Mouse (Mus musculus) C2C12 (cell line): ENCODE results near the gene Sav1. TPM values are rescaled to one million over a fixed set of nuclear protein-coding genes. Genes with fewer than 3 reads are reported as not detected.

Source experiments
- H3K27me3 ChIP-seq: one replicate; pipeline ENCODE4 v1.6.1; 2011; ENCODE audit not compliant: control insufficient read depth, insufficient read depth, insufficient read length
- H3K36me3 ChIP-seq: one replicate; pipeline ENCODE4 v1.6.1; 2011; ENCODE audit not compliant: control insufficient read depth, insufficient read depth
- H3K4me3 ChIP-seq: one replicate; pipeline ENCODE4 v1.5.1; 2011; ENCODE audit warnings: mild to moderate bottlenecking, control low read depth; ENCODE audit not compliant: poor library complexity, insufficient read depth, severe bottlenecking
- H3K79me2 ChIP-seq: one replicate; pipeline ENCODE4 v1.6.1; 2011; ENCODE audit not compliant: control insufficient read depth, insufficient read depth
- H3K79me3 ChIP-seq: one replicate; pipeline ENCODE4 v1.6.1; 2011; ENCODE audit warnings: low read depth, control low read depth
- H3ac ChIP-seq: one replicate; pipeline ENCODE3; 2011; ENCODE audit warnings: low read depth; ENCODE audit not compliant: control insufficient read depth, insufficient read length
- CEBPB ChIP-seq: IDR thresholded peaks from one replicate; pipeline ENCODE4 v1.6.1; 2011; ENCODE audit warnings: low read depth, mild to moderate bottlenecking, control low read depth, moderate library complexity
- CTCF ChIP-seq: IDR thresholded peaks from one replicate; pipeline ENCODE4 v1.5.1; 2011; ENCODE audit not compliant: control insufficient read depth, insufficient read depth, insufficient read length
- FOSL1 ChIP-seq: IDR thresholded peaks from one replicate; pipeline ENCODE4 v1.8.0; 2011; ENCODE audit warnings: mild to moderate bottlenecking, low read length; ENCODE audit not compliant: poor library complexity, insufficient read depth, severe bottlenecking
- MAX ChIP-seq: IDR thresholded peaks from one replicate; pipeline ENCODE4 v1.6.1; 2011; ENCODE audit warnings: mild to moderate bottlenecking, control low read depth
- MYOD1 ChIP-seq: IDR thresholded peaks from one replicate; pipeline ENCODE4 v1.6.1; 2011; ENCODE audit warnings: low read depth; ENCODE audit not compliant: control insufficient read depth, insufficient read length
- MYOG ChIP-seq: IDR thresholded peaks from one replicate; pipeline ENCODE4 v1.6.1; 2011; ENCODE audit not compliant: control insufficient read depth, insufficient read length; ENCODE audit errors: extremely low read depth
- USF1 ChIP-seq: IDR thresholded peaks from one replicate; pipeline ENCODE4 v1.6.1; 2011; ENCODE audit warnings: low read depth, mild to moderate bottlenecking, control low read depth, moderate library complexity
- long read RNA-seq, 2 experiments: library from polyadenylated mRNA; unstranded; transcript quantifications; one replicate each; pipeline ENCODE4 v2.0.0; 2019 to 2020
- polyA plus RNA-seq: library from polyadenylated mRNA; unstranded; fragments of >200 nt; fragmentation: generic; extraction: Trizol; gene quantifications from one replicate; pipeline ENCODE4 v1.2.1, GENCODE M21; 2012; ENCODE audit warnings: missing spikeins

Sav1 gene
- 25.3 TPM for polyA plus RNA-seq
- long read RNA-seq, experiment 1, partial matches to known transcripts, result 0 of 1 reads
- long read RNA-seq, experiment 1, other reads (novel, unspliced or antisense), result 1 of 1 reads
- long read RNA-seq, experiment 2, result 0 reads

DNA sequence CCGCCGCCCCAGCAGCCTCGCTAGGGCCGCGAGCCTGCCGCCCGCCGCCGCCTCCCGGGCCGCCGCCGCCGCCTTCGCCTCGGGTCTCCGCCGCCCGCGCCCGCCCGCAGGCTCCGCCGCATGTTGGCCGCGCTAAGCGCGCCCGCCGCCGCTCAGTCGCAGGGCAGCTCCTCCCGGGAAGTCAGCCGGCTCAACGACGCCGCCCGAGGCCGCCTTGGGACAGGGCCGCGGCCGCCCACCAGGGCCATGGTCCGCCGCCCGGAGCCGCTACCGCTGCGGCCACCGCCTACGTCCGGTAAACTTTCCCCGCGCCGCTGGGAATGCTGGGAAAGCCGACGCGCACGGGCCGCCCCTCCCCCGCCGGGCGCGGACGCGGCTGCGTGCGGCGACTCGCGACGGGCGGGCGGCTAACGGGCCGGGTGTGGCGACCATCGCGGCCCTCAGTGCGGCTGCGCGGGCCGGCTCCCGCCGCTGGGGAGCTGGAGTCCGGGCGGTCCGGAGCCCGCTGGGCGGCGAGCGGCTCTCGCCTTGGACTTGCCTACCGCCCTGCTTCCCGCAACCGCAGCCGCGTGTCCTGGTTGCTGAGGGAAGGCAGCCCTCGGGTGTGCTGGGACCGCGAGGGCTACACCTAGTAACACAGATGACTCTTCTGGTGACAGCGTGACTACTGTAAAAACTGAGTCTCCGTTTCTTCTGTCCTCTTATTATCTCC, at the start of gene Sav1:
Sav1 (minus strand) TSS at position 217 of the 712 bp plus-strand sequence.
- H3K36me3 ChIP-seq, result peaks cover 29% of the 10 kb centered on the region
- peak within 1 kb of the TSS; percentile 93 for H3ac ChIP-seq
- TF ChIP-seq USF1 (no peak), MYOD1 (no peak), CTCF (no peak), MYOG (no peak), MAX (peak; percentile 81)

DNA sequence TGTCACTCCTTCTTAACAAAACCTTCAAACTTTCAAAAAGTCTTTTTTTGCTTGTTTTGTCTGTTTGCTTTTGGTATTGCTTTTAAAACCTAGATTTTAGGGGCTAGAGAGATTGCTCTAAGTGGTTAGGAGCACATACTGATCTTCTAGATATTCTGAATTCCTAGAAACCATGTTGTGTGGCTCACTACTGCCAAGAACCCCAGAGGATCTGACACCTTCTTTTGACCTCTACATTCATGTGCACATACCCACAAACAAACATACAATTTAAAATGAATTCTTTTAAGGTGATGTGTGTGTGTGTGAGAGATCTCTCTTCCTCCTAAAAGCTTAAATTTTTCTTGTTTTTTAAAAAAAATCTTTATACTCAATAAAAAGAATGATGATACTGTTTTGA, 39.4 kb upstream of the Sav1 start:
- H3K27me3 ChIP-seq, result no peaks in the 10 kb centered on the region
- peaks cover 74% of the 10 kb centered on the region for H3K36me3 ChIP-seq
- TF ChIP-seq FOSL1 (no peak), MAX (no peak), MYOG (no peak), CEBPB (no peak), MYOD1 (no peak), USF1 (no peak), CTCF (no peak)
- H3ac ChIP-seq, result no peak overlapping the region
- H3K4me3 ChIP-seq, result no peak overlapping the region
- no peaks in the 10 kb centered on the region for H3K79me2 ChIP-seq
- H3K79me3 ChIP-seq, result no peaks in the 10 kb centered on the region

More for the DNA sequence above, at the start of gene Sav1:
- Histone ChIP-seq H3K79me2 (peaks cover 62% of the 10 kb centered on the region), H3K27me3 (no peaks in the 10 kb centered on the region), H3K79me3 (peaks cover 47% of the 10 kb centered on the region), H3K4me3 (peak within 1 kb of the TSS; percentile 84)

DNA sequence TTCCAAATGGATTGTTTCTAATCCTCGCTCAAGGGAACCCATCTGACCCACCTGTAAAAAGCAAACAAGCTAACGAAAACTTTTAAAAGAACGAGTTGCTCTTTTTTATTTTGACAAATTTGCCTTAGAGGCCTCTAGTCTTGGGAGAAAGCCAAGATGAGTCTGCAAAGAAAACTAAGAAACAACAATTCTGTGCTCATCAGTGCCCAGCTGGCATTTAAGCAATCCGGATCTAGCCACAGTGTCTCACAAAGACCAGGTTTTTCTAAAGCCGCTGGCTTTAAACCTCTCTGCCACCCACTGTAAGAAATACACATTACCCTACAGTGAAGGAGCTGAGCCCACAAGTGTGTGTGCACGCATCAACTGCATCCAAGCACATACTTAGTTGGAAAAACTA, 38.6 kb upstream of the Sav1 start:
- no peak overlapping the region for H3ac ChIP-seq
- H3K79me2 ChIP-seq, result no peaks in the 10 kb centered on the region
- no peak overlapping the region for H3K4me3 ChIP-seq
- H3K27me3 ChIP-seq, result no peaks in the 10 kb centered on the region
- peaks cover 73% of the 10 kb centered on the region for H3K36me3 ChIP-seq
- H3K79me3 ChIP-seq, result no peaks in the 10 kb centered on the region
- TF ChIP-seq FOSL1 (no peak), USF1 (no peak), CTCF (no peak), CEBPB (no peak), MAX (no peak), MYOG (no peak), MYOD1 (no peak)

DNA sequence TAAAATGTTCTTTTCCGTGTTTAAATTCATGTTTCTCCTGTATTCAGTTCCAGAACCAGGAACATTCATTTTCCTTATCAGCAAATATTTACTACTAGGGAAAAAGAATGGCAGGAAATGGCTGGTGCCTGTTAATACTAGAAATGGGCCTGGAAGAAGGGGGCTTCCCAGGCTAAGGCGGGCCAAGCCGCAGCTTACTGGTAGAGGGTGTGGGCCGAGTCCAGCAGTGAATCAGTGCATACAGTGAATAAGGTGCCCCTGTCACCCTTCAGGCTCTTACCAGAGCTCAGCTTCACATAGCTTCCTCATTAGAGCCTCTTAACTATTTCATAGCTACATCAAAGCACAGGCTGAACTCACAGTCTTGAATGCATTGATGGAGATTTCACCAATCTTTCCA, 36.8 kb upstream of the Sav1 start:
- peaks cover 70% of the 10 kb centered on the region for H3K36me3 ChIP-seq
- no peak overlapping the region for H3K4me3 ChIP-seq
- H3K79me2 ChIP-seq, result no peaks in the 10 kb centered on the region
- no peak overlapping the region for H3ac ChIP-seq
- no peaks in the 10 kb centered on the region for H3K27me3 ChIP-seq
- no peaks in the 10 kb centered on the region for H3K79me3 ChIP-seq
- no peak for TF ChIP-seq MYOD1
- no peak for TF ChIP-seq MYOG
- no peak for TF ChIP-seq MAX
- TF ChIP-seq FOSL1, result no peak
- TF ChIP-seq CTCF, result no peak
- no peak for TF ChIP-seq USF1
- TF ChIP-seq CEBPB, result no peak

DNA sequence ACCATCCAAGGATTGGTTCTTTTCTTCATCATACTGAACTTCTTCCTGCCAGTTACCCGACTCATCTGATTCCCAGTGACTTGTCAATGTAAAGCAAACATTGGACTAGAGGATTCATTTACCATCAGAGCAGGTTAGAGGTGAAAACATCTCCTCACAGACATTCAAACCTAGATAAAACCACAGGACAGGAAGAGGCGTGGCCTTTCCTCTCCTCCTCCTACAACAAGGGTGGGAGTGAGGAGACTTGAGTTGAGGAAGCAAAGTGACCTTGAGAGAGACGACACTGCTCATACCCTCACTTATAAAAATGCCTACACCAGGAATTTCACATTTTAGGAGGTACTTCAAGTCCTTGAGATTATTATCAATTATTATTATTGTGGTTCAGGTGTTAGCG, 31.4 kb upstream of the Sav1 start:
- Histone ChIP-seq H3K4me3 (no peak overlapping the region), H3K79me2 (no peaks in the 10 kb centered on the region), H3K27me3 (no peaks in the 10 kb centered on the region), H3K36me3 (peaks cover 51% of the 10 kb centered on the region), H3ac (no peak overlapping the region), H3K79me3 (no peaks in the 10 kb centered on the region)
- TF ChIP-seq CTCF, result no peak
- no peak for TF ChIP-seq MAX
- TF ChIP-seq USF1, result no peak
- no peak for TF ChIP-seq FOSL1
- TF ChIP-seq MYOD1, result no peak

DNA sequence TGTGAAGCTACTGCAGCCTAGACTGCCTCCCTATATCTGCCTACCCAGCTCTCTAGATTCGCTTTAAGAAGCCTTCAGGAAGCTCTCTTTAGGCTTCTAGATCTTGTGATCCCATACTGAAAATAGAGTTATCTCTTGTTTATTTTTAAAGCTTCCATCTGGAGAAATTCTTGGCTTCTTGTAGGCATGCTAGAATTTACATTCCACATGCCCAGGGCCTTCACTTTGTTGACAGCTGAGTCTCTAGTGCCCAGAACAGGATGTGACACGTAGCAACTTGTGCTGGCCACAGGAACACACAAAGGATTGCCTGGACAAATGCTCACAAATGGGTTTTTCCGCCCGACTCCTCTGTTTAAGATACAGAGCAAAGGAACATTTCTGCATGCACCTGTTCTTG, 29.1 kb upstream of the Sav1 start:
- Histone ChIP-seq H3K79me2 (no peaks in the 10 kb centered on the region), H3K79me3 (no peaks in the 10 kb centered on the region), H3K4me3 (no peak overlapping the region), H3K36me3 (peaks cover 55% of the 10 kb centered on the region), H3K27me3 (no peaks in the 10 kb centered on the region), H3ac (no peak overlapping the region)
- TF ChIP-seq CTCF, result no peak
- no peak for TF ChIP-seq USF1
- TF ChIP-seq FOSL1, result no peak
- no peak for TF ChIP-seq MYOD1
